Mouse (Mus musculus): Measurements from ENCODE around the gene Gm2956.
"Not testable (repeated sequence)": the region's sequence is repeated elsewhere in the genome, so short reads cannot be mapped to it uniquely, and the experiment has no call there.

Gene Gm2956

GRCm38 (mm10) chr14:3332087-3332677 lies at the start of gene Gm2956:
TSS of gene Gm2956 (plus strand) at chr14:3332627.
- not testable (repeated sequence) for DNase-seq (ENCODE audit: low read depth, low spot score)

GRCm38 (mm10) chr14:3333406-3333805 lies 979 bp downstream of the Gm2956 start:
- DNase-seq (ENCODE audit: low read depth, low spot score) = not testable (repeated sequence)

GRCm38 (mm10) chr14:3394793-3395192 lies 62.4 kb downstream of the Gm2956 start, which contains the start of gene Gm10413:
TSS of gene Gm10413 (plus strand) at chr14:3395093.
- not testable (repeated sequence) for DNase-seq (ENCODE audit: low read depth, low spot score)

Data from retina, adult 2 months (tissue).